Mouse (Mus musculus) embryonic facial prominence, embryonic 11.5 days (tissue): ENCODE results near the gene Mitd1. TPM values are rescaled to one million over a fixed set of nuclear protein-coding genes. Genes with fewer than 3 reads are reported as not detected.

Experiments used
- ATAC-seq: fragments of 200-750 bp; cut with Nextera tagmentation; replicated peaks from 2 replicates; pipeline ENCODE4 v1.8.0; 2017; ENCODE audit warnings: low read depth; ENCODE audit not compliant: insufficient number of reproducible peaks, low FRiP score, low TSS enrichment
- DNase-seq: peaks from one replicate; pipeline ENCODE4 v3.0.0-alpha.2; 2015; ENCODE audit warnings: low spot score
- H3K27ac ChIP-seq: fragments of 300-500 bp; sonication (generic); replicated peaks from 2 replicates; pipeline ENCODE4 v1.5.1; 2014; ENCODE audit warnings: mild to moderate bottlenecking, low read depth, low read length, control low read depth
- H3K27me3 ChIP-seq: fragments of 300-500 bp; sonication (generic); 2 replicates; pipeline ENCODE4 v1.6.1; 2014; ENCODE audit warnings: mild to moderate bottlenecking, low read length, moderate library complexity, mixed read lengths; ENCODE audit not compliant: control insufficient read depth, insufficient read depth
- H3K36me3 ChIP-seq: fragments of 300-500 bp; sonication (generic); replicated peaks from 2 replicates; pipeline ENCODE4 v1.6.1; 2014; ENCODE audit warnings: low read depth, mild to moderate bottlenecking, low read length, moderate library complexity, mixed read lengths; ENCODE audit not compliant: control insufficient read depth, insufficient read depth
- H3K4me1 ChIP-seq: fragments of 300-500 bp; sonication (generic); 2 replicates; pipeline ENCODE4 v1.6.1; 2014; ENCODE audit warnings: low read length, mixed read lengths; ENCODE audit not compliant: control insufficient read depth, insufficient read depth
- H3K4me2 ChIP-seq: fragments of 300-500 bp; sonication (generic); 2 replicates; pipeline ENCODE4 v1.6.1; 2014; ENCODE audit warnings: low read depth, mild to moderate bottlenecking, control low read depth, low read length, moderate library complexity
- H3K4me3 ChIP-seq: fragments of 300-500 bp; sonication (generic); 2 replicates; pipeline ENCODE4 v1.5.1; 2014; ENCODE audit warnings: low read depth, low read length, control low read depth
- H3K9ac ChIP-seq: fragments of 300-500 bp; sonication (generic); replicated peaks from 2 replicates; pipeline ENCODE4 v1.6.1; 2014; ENCODE audit warnings: mild to moderate bottlenecking, control low read depth, low read length
- H3K9me3 ChIP-seq: fragments of 300-500 bp; sonication (generic); replicated peaks from 2 replicates; pipeline ENCODE4 v1.6.1; 2016; ENCODE audit warnings: mild to moderate bottlenecking, low read length, inconsistent platforms, mixed read lengths; ENCODE audit not compliant: control insufficient read depth
- WGBS: fragments of 180-500 bp; shearing (Covaris S2); extraction: QIAGEN DNeasy Blood & Tissue Kit; methylation state at CpG from one replicate; pipeline ENCODE4 v1.1.7; 2014; 5-methylcytosine and 5-hydroxymethylcytosine counted together
- polyA plus RNA-seq: library from polyadenylated mRNA; unstranded; fragments of >200 nt; fragmentation: Nextera tagmentation; extraction: Ambion mirVana; gene quantifications from 2 replicates; pipeline ENCODE4 v1.2.1, GENCODE M21; 2014

Mitd1 gene
- polyA plus RNA-seq, 1 experiment from 2014 or later, result 28.5 TPM

- H3K27me3 ChIP-seq, result no peaks in the 10 kb centered on the region
- H3K9me3 ChIP-seq, result no peaks in the 10 kb centered on the region
- WGBS, result 43% methylated on average over 6 of the region's 6 CpGs
- DNase-seq (peak; percentile 43), ATAC-seq (no peak)
- H3K9ac ChIP-seq, result no peak overlapping the region
- no peaks in the 10 kb centered on the region for H3K4me1 ChIP-seq
- H3K4me2 ChIP-seq, result no peak overlapping the region
- H3K27ac ChIP-seq, result no peak overlapping the region
- no peak overlapping the region for H3K4me3 ChIP-seq
- peaks cover under 1% of the 10 kb centered on the region for H3K36me3 ChIP-seq
Measured at GRCm38 (mm10) chr1:37903178-37903577, 13.0 kb upstream of the Mitd1 start.

- H3K9ac ChIP-seq, result no peak overlapping the region
- H3K9me3 ChIP-seq, result no peaks in the 10 kb centered on the region
- H3K27me3 ChIP-seq, result no peaks in the 10 kb centered on the region
- H3K4me1 ChIP-seq, result no peaks in the 10 kb centered on the region
- no peak overlapping the region for H3K27ac ChIP-seq
- H3K4me3 ChIP-seq, result no peak overlapping the region
- H3K36me3 ChIP-seq, result peaks cover 5% of the 10 kb centered on the region
- ATAC-seq, result no peak
- no peak for DNase-seq
- WGBS, result 56% methylated on average over 6 of the region's 6 CpGs
- no peak overlapping the region for H3K4me2 ChIP-seq
Measured at GRCm38 (mm10) chr1:37900288-37900687, 10.1 kb upstream of the Mitd1 start.

GRCm38 (mm10) chr1:37899816-37900215 lies 9.6 kb upstream of the Mitd1 start:
- DNase-seq (no peak), ATAC-seq (no peak)
- Histone ChIP-seq H3K9ac (no peak overlapping the region), H3K9me3 (no peaks in the 10 kb centered on the region), H3K36me3 (peaks cover 5% of the 10 kb centered on the region), H3K4me2 (no peak overlapping the region), H3K4me1 (no peaks in the 10 kb centered on the region), H3K27me3 (no peaks in the 10 kb centered on the region), H3K4me3 (no peak overlapping the region), H3K27ac (no peak overlapping the region)
- WGBS, result 78% methylated on average over 4 of the region's 4 CpGs

- DNase-seq (no peak), ATAC-seq (no peak)
- Histone ChIP-seq H3K9me3 (no peaks in the 10 kb centered on the region), H3K4me2 (no peak overlapping the region), H3K9ac (no peak overlapping the region), H3K36me3 (peaks cover 5% of the 10 kb centered on the region), H3K27me3 (no peaks in the 10 kb centered on the region), H3K4me1 (no peaks in the 10 kb centered on the region), H3K27ac (no peak overlapping the region), H3K4me3 (no peak overlapping the region)
Measured at GRCm38 (mm10) chr1:37894606-37895005, 4.4 kb upstream of the Mitd1 start.

GRCm38 (mm10) chr1:37891400-37891799 lies 1.2 kb upstream of the Mitd1 start:
- Histone ChIP-seq H3K27me3 (no peaks in the 10 kb centered on the region), H3K4me2 (no peak overlapping the region), H3K9ac (no peak overlapping the region), H3K9me3 (no peaks in the 10 kb centered on the region), H3K4me3 (peak overlapping the region; percentile 66; the same call in 1 of the 2 replicates), H3K36me3 (no peaks in the 10 kb centered on the region; the same call in 1 of the 2 replicates), H3K27ac (no peak overlapping the region), H3K4me1 (no peaks in the 10 kb centered on the region)
- ATAC-seq, result no peak
- peak; percentile 32 for DNase-seq
- 78% methylated on average over 3 of the region's 3 CpGs for WGBS

GRCm38 (mm10) chr1:37889206-37889605 lies 1.0 kb downstream of the Mitd1 start:
- Histone ChIP-seq H3K36me3 (no peaks in the 10 kb centered on the region), H3K4me2 (peak overlapping the region; percentile 63), H3K9ac (no peak overlapping the region), H3K27me3 (no peaks in the 10 kb centered on the region), H3K4me3 (peak overlapping the region; percentile 66), H3K27ac (no peak overlapping the region), H3K4me1 (no peaks in the 10 kb centered on the region), H3K9me3 (no peaks in the 10 kb centered on the region)
- DNase-seq, result no peak
- WGBS, result 83% methylated on average over 7 of the region's 7 CpGs
- no peak for ATAC-seq

GRCm38 (mm10) chr1:37884451-37884850 lies 5.8 kb downstream of the Mitd1 start:
- Histone ChIP-seq H3K27ac (no peak overlapping the region), H3K4me3 (no peak overlapping the region), H3K36me3 (no peaks in the 10 kb centered on the region), H3K4me2 (no peak overlapping the region), H3K9ac (no peak overlapping the region), H3K27me3 (no peaks in the 10 kb centered on the region), H3K9me3 (no peaks in the 10 kb centered on the region), H3K4me1 (no peaks in the 10 kb centered on the region)
- DNase-seq (no peak), ATAC-seq (no peak)
- 69% methylated on average over 4 of the region's 4 CpGs for WGBS

GRCm38 (mm10) chr1:37883411-37883810 lies 6.8 kb downstream of the Mitd1 start:
- Histone ChIP-seq H3K27me3 (no peaks in the 10 kb centered on the region), H3K9ac (no peak overlapping the region), H3K27ac (no peak overlapping the region), H3K36me3 (no peaks in the 10 kb centered on the region), H3K4me1 (no peaks in the 10 kb centered on the region), H3K9me3 (no peaks in the 10 kb centered on the region), H3K4me3 (no peak overlapping the region), H3K4me2 (no peak overlapping the region)
- DNase-seq (no peak), ATAC-seq (no peak)
- WGBS, result 87% methylated on average over 4 of the region's 4 CpGs
